Mouse (Mus musculus) mesoderm, embryonic 11.5 days (tissue): ENCODE results near the gene Ptbp2.

Source experiments
- DNase-seq: peaks from one replicate; pipeline ENCODE4 v3.0.0-alpha.2; 2012; ENCODE audit warnings: low read depth, low spot score

The Ptbp2 gene

GRCm38 (mm10) chr3:119684741-119685140, 99.5 kb downstream of the Ptbp2 start:
- no peak for DNase-seq
